Mouse (Mus musculus) heart, postnatal 0 days (tissue): ENCODE measurements around the gene Def6.

Source experiments
- CTCF ChIP-seq: IDR thresholded peaks from 2 replicates; pipeline ENCODE4 v1.5.1; 2016; ENCODE audit warnings: antibody characterized with exemption, control low read depth, low read depth
- EP300 ChIP-seq: IDR thresholded peaks from 2 replicates; pipeline ENCODE4 v1.6.1; 2016; ENCODE audit warnings: antibody characterized with exemption, low read depth

DNA sequence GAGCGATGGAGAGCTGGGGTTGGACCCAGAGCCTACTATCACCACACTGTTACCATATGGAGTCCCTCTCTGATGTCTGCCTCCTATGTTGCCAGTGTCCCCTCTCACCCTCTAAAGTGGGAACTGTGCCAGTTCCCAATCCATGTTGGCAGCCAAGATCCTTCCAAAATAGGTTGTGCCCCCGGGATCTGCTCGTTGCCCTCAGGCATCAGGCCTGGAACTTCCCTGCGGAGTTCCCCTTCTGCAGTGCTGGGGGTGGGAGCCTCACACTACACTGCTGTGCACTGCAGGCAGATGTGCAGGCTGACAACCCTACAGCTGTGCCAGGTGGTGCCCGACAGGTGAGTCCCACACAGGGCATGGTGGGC lies 44.7 kb downstream of the Def6 start:
- TF ChIP-seq CTCF = no peak
- no peak for TF ChIP-seq EP300
